Mouse (Mus musculus) G1E (cell line): ENCODE measurements around the gene Csf3. TPM values are rescaled to one million over a fixed set of nuclear protein-coding genes. Genes with fewer than 3 reads are reported as not detected.

Experiments
- ATAC-seq: 2 replicates; pipeline ENCODE4 v1.8.0; 2016; ENCODE audit warnings: mild to moderate bottlenecking; ENCODE audit not compliant: insufficient number of reproducible peaks, poor library complexity, low FRiP score, severe bottlenecking; ENCODE audit errors: extremely low read depth
- DNase-seq: peaks from one replicate; pipeline ENCODE4 v3.0.0; 2012; ENCODE audit warnings: low spot score
- H3K27me3 ChIP-seq: 2 replicates; pipeline ENCODE4 v1.6.1; 2012; ENCODE audit warnings: mild to moderate bottlenecking, low read length, inconsistent platforms; ENCODE audit not compliant: insufficient read depth
- H3K36me3 ChIP-seq: replicated peaks from 2 replicates; pipeline ENCODE3; 2012; ENCODE audit warnings: mild to moderate bottlenecking, inconsistent platforms
- H3K4me1 ChIP-seq: 2 replicates; pipeline ENCODE4 v1.6.1; 2012; ENCODE audit warnings: low read depth, low read length, inconsistent platforms, mixed read lengths; ENCODE audit not compliant: insufficient read depth
- H3K4me3 ChIP-seq: 2 replicates; pipeline ENCODE4 v1.5.1; 2012; ENCODE audit warnings: low read depth, mild to moderate bottlenecking, inconsistent platforms, low read length, moderate library complexity, mixed read lengths
- H3K9me3 ChIP-seq: replicated peaks from 2 replicates; pipeline ENCODE4 v1.6.1; 2012; ENCODE audit warnings: inconsistent platforms
- CTCF ChIP-seq: IDR thresholded peaks from 2 replicates; pipeline ENCODE4 v1.5.1; 2012; ENCODE audit warnings: low read depth, low read length, inconsistent platforms, mixed read lengths
- GATA1 ChIP-seq: IDR thresholded peaks from 2 replicates; pipeline ENCODE4 v1.6.1; 2012; ENCODE audit warnings: borderline replicate concordance, low read length, inconsistent platforms, mixed read lengths
- GATA2 ChIP-seq: IDR thresholded peaks from 2 replicates; pipeline ENCODE4 v1.6.1; 2012; ENCODE audit warnings: low read depth, low read length, inconsistent platforms, borderline replicate concordance
- POLR2AphosphoS5 ChIP-seq: IDR thresholded peaks from 2 replicates; pipeline ENCODE4 v1.6.1; 2012; ENCODE audit warnings: low read depth, low read length, inconsistent platforms; ENCODE audit not compliant: insufficient replicate concordance
- TAL1 ChIP-seq: conservative IDR thresholded peaks from 2 replicates; pipeline ENCODE4 v1.6.1; 2012; ENCODE audit warnings: low read depth, low read length, inconsistent platforms, mixed read lengths
- polyA plus RNA-seq: library from polyadenylated mRNA; stranded (reverse); fragments of >175 nt; gene quantifications from 2 replicates; pipeline ENCODE4 v1.2.3, GENCODE M21; 2012
- total RNA-seq, 2 experiments: library from RNA; stranded (forward) in 1 of 2; stranded (reverse) in 1 of 2; fragments of 200-1000 nt in 1 of 2; fragments of >200 nt in 1 of 2; fragmentation: Nextera tagmentation in 1 of 2; gene quantifications; 2 replicates each; pipeline ENCODE4 v1.2.3; 2014 to 2017

Csf3 gene
- total and polyA plus RNA-seq, 3 experiments = 0.27 TPM; not detected in 2

GRCm38 (mm10) chr11:98749716-98750115, 48.7 kb downstream of the Csf3 start:
- ATAC-seq = no peak
- Histone ChIP-seq H3K4me3 (no peak overlapping the region), H3K4me1 (peaks cover 100% of the 10 kb centered on the region), H3K27me3 (no peaks in the 10 kb centered on the region), H3K9me3 (no peaks in the 10 kb centered on the region), H3K36me3 (peaks cover 60% of the 10 kb centered on the region)
- TF ChIP-seq CTCF = no peak
- TF ChIP-seq POLR2AphosphoS5 = no peak
- TF ChIP-seq TAL1 = no peak
- no peak for TF ChIP-seq GATA2
- TF ChIP-seq GATA1 = no peak
- DNase-seq = no peak

- peaks cover 60% of the 10 kb centered on the region for H3K36me3 ChIP-seq
Measured at GRCm38 (mm10) chr11:98750351-98751201, 49.5 kb downstream of the Csf3 start.

GRCm38 (mm10) chr11:98751221-98751782, 50.2 kb downstream of the Csf3 start:
- H3K36me3 ChIP-seq = peaks cover 60% of the 10 kb centered on the region
- peaks cover 99% of the 10 kb centered on the region for H3K4me1 ChIP-seq
- H3K4me3 ChIP-seq = peak overlapping the region; percentile 65; the same call in 1 of the 2 replicates
- no peaks in the 10 kb centered on the region for H3K9me3 ChIP-seq
- TF ChIP-seq GATA1 = no peak
- no peak for TF ChIP-seq CTCF
- TF ChIP-seq POLR2AphosphoS5 = no peak
- no peak for TF ChIP-seq GATA2
- TF ChIP-seq TAL1 = no peak
- no peak for DNase-seq
- H3K27me3 ChIP-seq = no peaks in the 10 kb centered on the region
- ATAC-seq = peak; percentile 36; the same call in 1 of the 2 replicates

More at GRCm38 (mm10) chr11:98750351-98751201, 49.5 kb downstream of the Csf3 start:
- no peaks in the 10 kb centered on the region for H3K27me3 ChIP-seq
- peak overlapping the region; percentile 65; the same call in 1 of the 2 replicates for H3K4me3 ChIP-seq
- DNase-seq = no peak
- peaks cover 99% of the 10 kb centered on the region for H3K4me1 ChIP-seq
- H3K9me3 ChIP-seq = no peaks in the 10 kb centered on the region
- no peak for ATAC-seq
- no peak for TF ChIP-seq GATA1
- TF ChIP-seq GATA2 = no peak
- no peak for TF ChIP-seq TAL1
- TF ChIP-seq CTCF = no peak
- TF ChIP-seq POLR2AphosphoS5 = no peak

DNA sequence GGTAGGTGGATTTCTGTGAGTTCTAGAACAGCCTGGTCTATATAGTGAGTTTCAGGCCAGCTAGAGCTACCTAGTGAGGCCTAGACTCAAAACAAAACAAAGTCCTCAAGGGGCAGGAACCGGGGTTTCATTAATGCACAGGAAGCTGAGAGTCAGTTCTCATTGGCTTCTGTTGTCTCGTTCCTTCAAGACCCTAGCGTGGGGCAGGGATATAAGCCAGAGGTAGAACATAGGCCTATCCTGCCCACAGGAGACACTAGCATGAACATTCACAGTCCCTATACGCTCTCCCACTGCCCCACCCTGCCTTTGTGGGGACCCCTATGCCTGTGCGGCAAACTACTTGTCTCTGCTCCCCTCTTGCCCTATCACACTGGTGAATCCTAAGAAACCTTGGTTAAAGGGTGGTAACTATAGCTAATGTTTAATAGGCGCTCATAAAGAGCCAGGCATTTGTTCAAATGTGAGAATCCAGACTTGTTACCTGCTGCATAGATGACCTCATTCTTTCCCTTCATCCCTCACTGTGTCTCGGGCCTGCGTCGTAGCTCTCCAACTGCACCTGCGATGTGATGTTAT, 51.6 kb downstream of the Csf3 start:
- Histone ChIP-seq H3K9me3 (no peaks in the 10 kb centered on the region), H3K36me3 (peaks cover 65% of the 10 kb centered on the region), H3K27me3 (no peaks in the 10 kb centered on the region), H3K4me1 (peaks cover 97% of the 10 kb centered on the region), H3K4me3 (no peak overlapping the region)
- no peak for DNase-seq
- ATAC-seq = no peak
- no peak for TF ChIP-seq TAL1
- TF ChIP-seq GATA1 = no peak
- no peak for TF ChIP-seq POLR2AphosphoS5
- no peak for TF ChIP-seq GATA2
- no peak for TF ChIP-seq CTCF

Other genes with a start within 250 kb of the Csf3 start
- gene Ikzf3, start 155.2 kb upstream of the Csf3 start, total RNA-seq (2014; fragmentation: Nextera tagmentation) = not detected in 2 replicates
- 0.23 and 0.71 TPM in 2 replicates for gene Ikzf3, start 155.2 kb upstream of the Csf3 start, total RNA-seq (2017)
- 0.01 TPM in 1 of 2 replicates, not detected in the other for gene Ikzf3, start 155.2 kb upstream of the Csf3 start, polyA plus RNA-seq
- gene Zpbp2, start 150.2 kb upstream of the Csf3 start, total RNA-seq (2014; fragmentation: Nextera tagmentation) = 2.5 and 4.8 TPM in 2 replicates
- gene Zpbp2, start 150.2 kb upstream of the Csf3 start, total RNA-seq (2017) = 3.3 and 4.6 TPM in 2 replicates
- 0.36 and 0.43 TPM in 2 replicates for gene Zpbp2, start 150.2 kb upstream of the Csf3 start, polyA plus RNA-seq
- 11.0 and 22.0 TPM in 2 replicates for gene Ormdl3, start 113.9 kb upstream of the Csf3 start, total RNA-seq (2014; fragmentation: Nextera tagmentation)
- gene Ormdl3, start 113.9 kb upstream of the Csf3 start, total RNA-seq (2017) = 55.0 and 57.0 TPM in 2 replicates
- 37.8 and 43.2 TPM in 2 replicates for gene Ormdl3, start 113.9 kb upstream of the Csf3 start, polyA plus RNA-seq
- gene Lrrc3c, start 103.0 kb upstream of the Csf3 start, total RNA-seq (2014; fragmentation: Nextera tagmentation) = not detected in 2 replicates
- not detected in 2 replicates for gene Lrrc3c, start 103.0 kb upstream of the Csf3 start, total RNA-seq (2017)
- not detected in 2 replicates for gene Lrrc3c, start 103.0 kb upstream of the Csf3 start, polyA plus RNA-seq
- gene Gm12355, start 75.6 kb upstream of the Csf3 start, total RNA-seq (2014; fragmentation: Nextera tagmentation) = 1.3 TPM in 1 of 2 replicates, not detected in the other
- gene Gm12355, start 75.6 kb upstream of the Csf3 start, total RNA-seq (2017) = 1.7 and 3.4 TPM in 2 replicates
- gene Gm12355, start 75.6 kb upstream of the Csf3 start, polyA plus RNA-seq = not detected in 2 replicates
- not detected in 2 replicates for gene Gsdma3, start 74.9 kb upstream of the Csf3 start, total RNA-seq (2014; fragmentation: Nextera tagmentation)
- 0.12 TPM in 1 of 2 replicates, not detected in the other for gene Gsdma3, start 74.9 kb upstream of the Csf3 start, total RNA-seq (2017)
- not detected in 2 replicates for gene Gsdma3, start 74.9 kb upstream of the Csf3 start, polyA plus RNA-seq
- gene Gsdma2, start 54.5 kb upstream of the Csf3 start, total RNA-seq (2014; fragmentation: Nextera tagmentation) = not detected in 2 replicates
- gene Gsdma2, start 54.5 kb upstream of the Csf3 start, total RNA-seq (2017) = 0.23 and 0.27 TPM in 2 replicates
- not detected in 2 replicates for gene Gsdma2, start 54.5 kb upstream of the Csf3 start, polyA plus RNA-seq
- gene Gsdma, start 36.9 kb upstream of the Csf3 start, total RNA-seq (2014; fragmentation: Nextera tagmentation) = not detected in 2 replicates
- gene Gsdma, start 36.9 kb upstream of the Csf3 start, total RNA-seq (2017) = not detected in 2 replicates
- 0.03 TPM in 1 of 2 replicates, not detected in the other for gene Gsdma, start 36.9 kb upstream of the Csf3 start, polyA plus RNA-seq
- 69.2 and 71.4 TPM in 2 replicates for gene Psmd3, start 18.7 kb upstream of the Csf3 start, total RNA-seq (2014; fragmentation: Nextera tagmentation)
- 75.6 and 76.1 TPM in 2 replicates for gene Psmd3, start 18.7 kb upstream of the Csf3 start, total RNA-seq (2017)
- gene Psmd3, start 18.7 kb upstream of the Csf3 start, polyA plus RNA-seq = 204 and 206 TPM in 2 replicates
- gene Med24, start 28.2 kb downstream of the Csf3 start, total RNA-seq (2014; fragmentation: Nextera tagmentation) = 55.8 and 95.6 TPM in 2 replicates
- gene Med24, start 28.2 kb downstream of the Csf3 start, total RNA-seq (2017) = 37.8 and 39.7 TPM in 2 replicates
- 83.8 and 109 TPM in 2 replicates for gene Med24, start 28.2 kb downstream of the Csf3 start, polyA plus RNA-seq
- gene Thra, start 39.4 kb downstream of the Csf3 start, total RNA-seq (2014; fragmentation: Nextera tagmentation) = 58.0 and 68.0 TPM in 2 replicates
- 20.1 and 20.3 TPM in 2 replicates for gene Thra, start 39.4 kb downstream of the Csf3 start, total RNA-seq (2017)
- gene Thra, start 39.4 kb downstream of the Csf3 start, polyA plus RNA-seq = 32.3 and 33.1 TPM in 2 replicates
- 0.75 and 3.1 TPM in 2 replicates for gene Nr1d1, start 74.1 kb downstream of the Csf3 start, total RNA-seq (2014; fragmentation: Nextera tagmentation)
- gene Nr1d1, start 74.1 kb downstream of the Csf3 start, total RNA-seq (2017) = 0.93 TPM in 2 replicates
- gene Nr1d1, start 74.1 kb downstream of the Csf3 start, polyA plus RNA-seq = 2.3 TPM in 2 replicates
- gene Msl1, start 94.3 kb downstream of the Csf3 start, total RNA-seq (2014; fragmentation: Nextera tagmentation) = 38.0 and 52.2 TPM in 2 replicates
- gene Msl1, start 94.3 kb downstream of the Csf3 start, total RNA-seq (2017) = 39.4 and 45.6 TPM in 2 replicates
- 36.5 and 44.9 TPM in 2 replicates for gene Msl1, start 94.3 kb downstream of the Csf3 start, polyA plus RNA-seq
- 51.8 and 64.6 TPM in 2 replicates for gene Casc3, start 103.6 kb downstream of the Csf3 start, total RNA-seq (2014; fragmentation: Nextera tagmentation)
- 13.9 and 17.8 TPM in 2 replicates for gene Casc3, start 103.6 kb downstream of the Csf3 start, total RNA-seq (2017)
- 37.4 and 42.7 TPM in 2 replicates for gene Casc3, start 103.6 kb downstream of the Csf3 start, polyA plus RNA-seq
- 0.34 TPM in 1 of 2 replicates, not detected in the other for gene Rapgefl1, start 135.5 kb downstream of the Csf3 start, total RNA-seq (2014; fragmentation: Nextera tagmentation)
- 0.12 and 0.27 TPM in 2 replicates for gene Rapgefl1, start 135.5 kb downstream of the Csf3 start, total RNA-seq (2017)
- 0.19 and 0.35 TPM in 2 replicates for gene Rapgefl1, start 135.5 kb downstream of the Csf3 start, polyA plus RNA-seq
- 25.4 and 29.9 TPM in 2 replicates for gene Wipf2, start 162.4 kb downstream of the Csf3 start, total RNA-seq (2014; fragmentation: Nextera tagmentation)
- 2.8 and 3.1 TPM in 2 replicates for gene Wipf2, start 162.4 kb downstream of the Csf3 start, total RNA-seq (2017)
- gene Wipf2, start 162.4 kb downstream of the Csf3 start, polyA plus RNA-seq = 21.5 and 23.9 TPM in 2 replicates
- gene Cdc6, start 206.5 kb downstream of the Csf3 start, total RNA-seq (2014; fragmentation: Nextera tagmentation) = 60.7 and 84.9 TPM in 2 replicates
- gene Cdc6, start 206.5 kb downstream of the Csf3 start, total RNA-seq (2017) = 52.7 and 63.4 TPM in 2 replicates
- gene Cdc6, start 206.5 kb downstream of the Csf3 start, polyA plus RNA-seq = 3.4 and 4.1 TPM in 2 replicates
- gene Rara, start 226.6 kb downstream of the Csf3 start, total RNA-seq (2014; fragmentation: Nextera tagmentation) = 109 and 110 TPM in 2 replicates
- gene Rara, start 226.6 kb downstream of the Csf3 start, total RNA-seq (2017) = 16.9 and 17.1 TPM in 2 replicates
- 84.4 and 103 TPM in 2 replicates for gene Rara, start 226.6 kb downstream of the Csf3 start, polyA plus RNA-seq